Mouse (Mus musculus): Measurements from ENCODE around the gene Fam117a. TPM values are rescaled to one million over a fixed set of nuclear protein-coding genes. Genes with fewer than 3 reads are reported as not detected.

Gene Fam117a
- 1 to 10 TPM; 2.5 to 3.8 TPM for total RNA-seq (2021)

DNA sequence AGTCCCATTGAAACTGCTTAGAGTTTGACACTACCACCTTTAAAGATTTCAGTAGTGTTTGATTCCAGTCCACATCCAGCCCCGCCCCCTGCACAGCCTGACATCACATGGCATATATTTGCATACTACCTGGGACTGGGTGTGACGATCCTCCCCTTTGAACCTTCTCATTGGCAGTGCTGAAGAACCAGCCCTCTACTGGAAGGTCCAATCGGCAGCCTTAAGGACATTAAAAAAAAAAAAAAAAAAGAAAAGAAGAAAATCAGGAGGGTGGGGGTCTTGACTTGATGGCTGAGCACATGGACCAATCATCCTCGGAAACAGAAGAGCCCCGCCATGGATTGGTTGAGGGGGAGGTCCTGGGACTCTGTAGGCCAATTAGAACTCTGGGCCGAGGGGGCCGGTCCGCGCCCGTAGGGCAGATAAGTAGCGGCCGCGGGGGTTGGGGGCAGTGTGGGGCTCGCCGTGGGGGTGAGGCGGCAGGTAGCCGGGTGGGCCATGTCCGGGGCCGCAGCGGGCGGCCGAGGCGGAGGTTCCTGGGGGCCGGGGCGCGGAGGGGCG is at the start of gene Fam117a:
Gene Fam117a (plus strand): TSS at position 451 of the 561 bp plus-strand sequence.
- intact Hi-C loops (cut with DNase I), result no loop called here
- DNase-seq (ENCODE audit: low spot score in 2 of 2), result peak; percentile 70 to 75

DNA sequence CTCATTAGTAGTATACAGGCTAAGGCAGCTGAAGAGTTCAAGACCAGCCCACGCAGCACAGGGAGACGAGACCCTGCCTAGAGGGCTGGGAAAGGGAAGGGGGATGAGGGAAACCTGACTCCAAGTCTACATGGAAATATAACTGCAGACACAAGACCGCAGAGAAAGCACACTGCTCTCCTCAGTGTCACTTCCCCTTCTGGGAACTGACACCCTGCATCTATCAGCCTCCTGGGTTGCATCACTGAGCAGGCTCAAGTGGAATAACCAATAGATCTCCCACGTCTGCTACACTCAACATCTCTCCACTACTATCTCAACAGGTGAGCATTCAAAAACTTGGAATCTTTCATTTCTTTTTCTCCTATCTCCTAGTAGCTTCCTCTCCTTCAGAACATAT is 44.8 kb upstream of the Fam117a start:
- no peak for DNase-seq (ENCODE audit: low spot score in 2 of 2)
- intact Hi-C loops (cut with DNase I), result loop anchor here (2.0 kb wide), 1 partner anchor 33 kb away; no protein-coding TSS in a partner anchor

DNA sequence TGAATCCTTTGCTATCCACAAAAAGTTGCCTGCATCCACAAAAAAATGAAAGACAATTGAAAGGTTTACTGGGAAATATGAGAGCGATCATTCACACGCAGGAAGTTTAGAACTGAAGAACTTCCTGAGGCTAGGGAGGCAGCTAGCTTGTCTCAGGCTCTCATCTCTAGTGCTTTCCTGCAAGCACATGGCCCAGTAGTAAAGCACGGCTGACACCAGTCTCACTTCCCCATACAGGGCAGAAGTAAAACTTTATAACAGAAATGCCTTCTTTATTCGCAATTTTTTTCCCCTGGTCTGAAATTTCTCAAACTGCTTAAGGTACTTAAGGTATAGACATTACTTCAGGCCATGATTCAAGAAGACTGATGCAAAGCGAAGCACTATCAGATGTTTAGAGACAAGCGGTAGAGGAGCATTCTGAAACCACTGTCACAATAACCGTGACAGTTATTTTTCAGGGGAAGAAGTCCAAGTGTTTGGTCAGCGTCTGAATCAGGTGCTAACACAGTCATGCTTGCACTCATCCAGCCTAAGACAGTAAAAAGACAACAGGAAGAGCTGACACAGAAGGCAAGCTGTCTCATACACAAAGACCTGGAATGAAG is 43.7 kb upstream of the Fam117a start:
- intact Hi-C loops (cut with DNase I), result loop anchor here (2.0 kb wide), 1 partner anchor 34 kb away; no protein-coding TSS in a partner anchor

DNA sequence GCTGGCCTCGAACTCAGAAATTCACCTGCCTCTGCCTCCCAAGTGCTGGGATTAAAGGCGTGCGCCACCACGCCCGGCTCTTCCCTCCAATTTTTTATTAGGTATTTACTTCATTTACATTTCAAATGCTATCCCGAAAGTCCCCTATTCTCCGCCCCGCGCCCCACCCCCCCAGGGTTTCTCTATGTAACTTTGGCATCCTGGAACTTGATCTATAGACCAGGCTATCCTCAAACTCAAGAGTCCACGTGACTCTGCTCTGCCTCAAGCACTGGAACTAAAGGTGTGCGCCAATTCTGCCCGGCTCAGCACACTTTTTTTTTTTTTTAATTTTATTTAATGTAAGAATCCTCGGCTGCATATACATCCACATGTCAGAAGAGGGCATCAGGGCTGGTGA is 41.1 kb upstream of the Fam117a start:
- DNase-seq (ENCODE audit: low spot score in 2 of 2), result no peak
- intact Hi-C loops (cut with DNase I), result no loop called here

More for the DNA sequence above, 43.7 kb upstream of the Fam117a start:
- no peak for DNase-seq (ENCODE audit: low spot score in 2 of 2)

DNA sequence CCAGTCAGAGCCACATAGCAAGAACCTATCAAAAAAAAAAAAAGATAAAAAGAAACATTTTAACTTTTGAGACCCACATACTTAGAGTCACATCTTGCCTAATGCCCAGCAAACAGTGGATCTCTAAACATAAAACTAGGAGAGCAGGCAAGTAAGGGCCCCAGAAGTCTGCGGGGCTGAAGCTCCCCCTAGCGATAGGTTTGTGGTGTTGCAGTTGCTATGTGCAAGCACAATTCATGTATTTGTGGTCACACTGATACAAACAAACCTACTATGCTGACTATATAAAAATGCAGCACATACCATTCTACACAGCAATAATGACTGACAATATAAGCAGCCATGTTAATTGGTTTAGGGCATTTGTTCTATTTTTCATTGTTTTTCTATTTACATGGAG is 38.7 kb upstream of the Fam117a start:
- no peak for DNase-seq (ENCODE audit: low spot score in 2 of 2)
- intact Hi-C loops (cut with DNase I), result no loop called here

DNA sequence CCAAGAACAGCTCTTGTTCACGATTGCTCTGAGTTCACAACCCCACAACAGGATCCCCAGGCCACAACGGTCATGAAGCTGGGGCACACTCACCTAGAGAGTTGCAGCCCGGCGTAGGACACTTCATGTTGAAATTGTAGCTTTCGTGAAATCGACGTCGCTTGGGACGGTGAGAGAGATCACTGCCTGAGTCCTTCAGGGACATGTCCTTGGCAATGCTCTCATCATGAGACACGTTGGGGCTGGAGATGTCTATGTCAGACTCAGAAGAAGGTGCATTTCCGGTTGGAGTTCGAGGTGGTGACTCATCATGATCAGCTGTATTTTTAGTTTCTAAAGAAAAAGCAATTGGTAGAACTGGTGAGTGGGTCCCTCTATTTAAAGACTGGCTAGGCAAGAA is 36.9 kb upstream of the Fam117a start:
- intact Hi-C loops (cut with DNase I), result no loop called here
- DNase-seq (ENCODE audit: low spot score in 2 of 2), result peak in 1 of 2 experiments; percentile 22

DNA sequence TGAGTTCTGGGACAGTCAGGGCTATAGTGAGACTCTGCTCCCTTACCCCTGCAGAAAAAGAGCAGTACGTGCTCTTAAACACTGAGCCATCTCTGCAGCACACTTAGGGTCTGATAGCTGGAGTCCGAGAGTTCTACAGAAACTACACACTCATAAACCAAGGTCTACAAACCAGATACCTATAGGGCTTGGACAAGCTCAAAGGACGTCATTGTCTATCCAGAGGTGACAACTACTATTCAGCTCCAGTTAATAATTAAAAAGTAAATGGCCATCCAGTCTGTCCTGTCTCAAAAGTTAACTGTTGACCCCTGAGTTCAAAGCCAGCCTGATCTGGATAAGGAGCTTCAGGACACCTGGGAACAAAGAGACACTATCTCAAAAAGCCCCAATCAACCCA is 35.0 kb upstream of the Fam117a start:
- intact Hi-C loops (cut with DNase I), result no loop called here
- DNase-seq (ENCODE audit: low spot score in 2 of 2), result no peak

DNA sequence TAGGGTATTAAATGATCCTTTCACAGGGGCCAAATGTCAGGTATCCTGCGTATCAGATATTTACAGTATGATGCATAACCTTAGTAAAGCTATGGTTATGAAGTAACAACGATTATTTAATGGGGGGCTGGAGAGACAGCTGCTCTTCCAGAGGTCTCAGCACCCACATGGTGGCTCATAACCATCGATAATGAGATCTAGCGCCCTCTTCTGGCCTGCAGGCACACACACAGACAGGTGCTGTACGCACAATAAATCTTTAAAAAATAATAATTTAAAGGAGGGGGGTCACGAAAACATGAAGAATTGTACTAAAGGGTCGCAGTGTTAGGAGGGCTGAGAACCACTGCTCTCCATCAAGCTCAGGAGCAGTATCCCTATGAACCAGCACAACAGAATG is 31.2 kb upstream of the Fam117a start:
- intact Hi-C loops (cut with DNase I), result no loop called here
- no peak for DNase-seq (ENCODE audit: low spot score in 2 of 2)

DNA sequence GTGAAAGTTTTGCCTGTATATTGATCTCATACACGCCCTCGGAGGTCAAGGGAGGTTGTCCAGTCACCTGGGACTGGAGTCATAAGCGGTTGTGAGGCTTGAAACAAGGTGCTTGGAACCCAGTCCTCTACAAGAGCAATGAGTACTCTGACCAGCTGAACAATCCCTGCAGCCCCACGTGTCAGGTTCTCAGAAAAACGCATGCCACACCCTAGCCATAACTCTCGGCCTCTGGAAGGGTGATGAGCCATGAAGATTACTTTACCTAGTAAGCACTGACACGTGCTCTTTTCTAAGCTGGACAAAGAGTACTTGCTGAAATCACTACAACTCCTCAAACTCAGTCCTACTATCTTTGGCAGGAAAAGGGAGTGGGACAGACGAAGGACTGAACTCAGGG is 29.3 kb upstream of the Fam117a start:
- DNase-seq (ENCODE audit: low spot score in 2 of 2), result no peak
- intact Hi-C loops (cut with DNase I), result no loop called here

DNA sequence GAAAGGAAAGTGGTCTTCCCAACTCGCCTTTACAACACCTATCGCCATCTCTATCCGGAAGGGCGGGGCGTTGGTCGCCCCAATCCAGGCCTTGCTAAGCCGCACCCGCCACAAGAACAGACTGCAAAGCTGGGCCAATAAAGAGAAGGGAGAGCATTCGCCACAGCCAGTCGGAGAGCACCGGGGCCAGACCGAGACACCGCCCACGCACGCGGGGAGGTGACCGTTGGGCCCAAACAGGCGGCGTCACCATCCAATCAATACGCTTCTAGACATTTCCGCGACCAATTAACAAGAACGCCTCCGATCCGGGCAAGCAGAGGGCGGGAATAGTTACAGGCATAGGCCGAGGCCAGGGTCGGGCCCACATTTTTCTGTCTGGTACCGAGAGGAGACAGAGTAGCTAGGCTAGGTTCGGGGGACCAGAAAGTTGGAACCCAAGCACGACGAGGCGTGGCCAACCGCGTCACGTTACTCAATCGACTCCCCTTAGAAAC is 27.3 kb upstream of the Fam117a start:
- intact Hi-C loops (cut with DNase I), result loop anchor here (2.0 to 10.0 kb wide), 2 partner anchors 75 to 215 kb away; partner anchors contain the start of gene Slc35b1

DNA sequence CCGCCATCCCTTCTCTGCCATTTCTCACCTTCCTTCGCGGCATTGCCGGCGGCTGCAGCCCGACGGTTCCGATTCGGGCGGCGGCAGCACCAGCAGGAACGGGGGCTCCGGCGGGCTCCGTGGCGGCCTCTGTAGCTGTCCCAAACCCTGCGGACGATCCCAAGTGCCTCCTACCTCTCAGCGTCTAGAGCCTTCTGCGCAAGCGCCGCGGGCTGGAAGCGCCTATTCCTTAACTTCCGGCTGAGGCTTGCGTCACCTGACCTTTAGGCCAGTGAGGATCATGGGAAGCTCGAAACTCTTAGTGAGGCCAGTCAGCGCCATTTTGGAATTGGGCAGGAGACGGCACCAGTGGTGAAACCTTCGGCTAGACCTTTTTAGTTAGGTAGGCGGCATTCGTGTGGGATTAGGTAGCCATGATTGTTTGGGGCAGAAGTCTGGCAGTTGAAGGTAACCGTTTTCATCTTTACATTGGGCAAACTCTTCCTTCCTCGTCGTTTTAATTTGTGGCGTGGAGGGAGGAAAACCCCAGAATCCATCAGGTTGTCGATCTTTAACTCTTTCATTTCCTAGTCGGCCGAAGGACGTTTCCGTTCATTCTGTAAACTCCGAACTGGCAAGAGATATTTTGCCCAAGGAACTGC is 26.7 kb upstream of the Fam117a start, which contains the start of gene Kat7:
Gene Kat7 (minus strand): TSS at position 240 of the 641 bp plus-strand sequence.
- DNase-seq (ENCODE audit: low spot score in 2 of 2), result peak; percentile 99 to 100
- intact Hi-C loops (cut with DNase I), result loop anchor here (2.0 to 10.0 kb wide), 2 partner anchors 75 to 215 kb away; partner anchors contain the start of gene Slc35b1

More for the DNA sequence above, 27.3 kb upstream of the Fam117a start:
- DNase-seq (ENCODE audit: low spot score in 2 of 2), result peak; percentile 99 to 100

DNA sequence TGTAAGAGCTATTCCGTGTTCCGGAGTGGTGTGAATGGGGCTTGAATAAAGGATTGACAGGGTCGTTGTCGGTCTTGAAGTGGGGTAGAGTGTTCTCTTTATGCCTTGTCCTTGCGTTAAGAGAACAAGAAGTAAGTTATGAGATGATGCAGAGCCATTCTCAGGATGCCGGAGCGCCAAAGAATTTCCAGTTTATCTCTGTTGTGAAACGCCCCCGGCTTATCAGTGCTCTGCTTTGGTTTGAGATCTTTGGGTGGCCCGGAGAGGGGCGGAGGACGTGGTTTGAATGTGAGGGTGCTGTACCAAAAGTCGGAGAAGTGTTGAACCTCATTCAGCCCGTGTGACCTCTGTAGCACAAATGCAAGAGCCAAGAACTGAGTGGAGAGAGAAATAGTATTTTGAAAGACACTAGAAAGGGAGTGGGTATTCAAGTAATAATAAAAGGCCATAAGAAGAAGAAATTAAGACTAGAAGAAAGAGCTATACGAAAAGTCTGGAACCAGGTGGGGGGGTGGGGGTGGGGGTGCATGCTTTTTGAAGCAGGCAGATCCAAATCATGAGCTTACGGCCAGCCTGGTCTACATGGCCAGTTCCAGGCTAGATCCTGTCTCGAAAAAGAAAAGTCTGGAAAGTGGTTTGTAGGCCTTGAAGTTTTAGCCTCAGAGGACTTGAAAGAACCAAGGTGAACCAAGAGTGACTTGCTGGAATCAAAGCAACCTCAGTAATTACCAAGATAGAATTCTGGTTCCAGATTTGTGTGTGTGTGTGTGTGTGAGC is 26.0 kb upstream of the Fam117a start:
- no peak for DNase-seq (ENCODE audit: low spot score in 2 of 2)
- intact Hi-C loops (cut with DNase I), result loop anchor here (2.0 to 10.0 kb wide), 2 partner anchors 74 to 214 kb away; partner anchors contain the start of gene Slc35b1

DNA sequence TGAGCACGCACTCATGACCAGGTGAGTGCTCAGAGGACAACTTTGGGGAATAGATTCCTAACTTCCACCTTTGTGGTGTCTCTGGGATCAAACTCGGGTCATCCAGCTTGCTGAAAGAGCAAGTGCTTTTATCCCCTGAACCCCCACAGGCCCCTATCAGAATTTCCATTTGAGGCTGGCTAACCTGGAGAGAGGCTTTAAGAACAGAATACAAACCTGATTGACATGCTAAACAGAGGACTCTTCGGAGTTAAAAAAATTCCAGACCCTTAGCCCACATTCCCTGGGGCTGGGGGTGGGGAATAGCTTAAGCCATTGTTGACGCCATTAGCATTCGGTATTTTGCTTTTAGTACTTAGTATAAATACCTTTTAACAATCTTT is 25.4 kb upstream of the Fam117a start:
- intact Hi-C loops (cut with DNase I), result loop anchor here (2.0 to 10.0 kb wide), 2 partner anchors 73 to 213 kb away; partner anchors contain the start of gene Slc35b1
- DNase-seq (ENCODE audit: low spot score in 2 of 2), result no peak

DNA sequence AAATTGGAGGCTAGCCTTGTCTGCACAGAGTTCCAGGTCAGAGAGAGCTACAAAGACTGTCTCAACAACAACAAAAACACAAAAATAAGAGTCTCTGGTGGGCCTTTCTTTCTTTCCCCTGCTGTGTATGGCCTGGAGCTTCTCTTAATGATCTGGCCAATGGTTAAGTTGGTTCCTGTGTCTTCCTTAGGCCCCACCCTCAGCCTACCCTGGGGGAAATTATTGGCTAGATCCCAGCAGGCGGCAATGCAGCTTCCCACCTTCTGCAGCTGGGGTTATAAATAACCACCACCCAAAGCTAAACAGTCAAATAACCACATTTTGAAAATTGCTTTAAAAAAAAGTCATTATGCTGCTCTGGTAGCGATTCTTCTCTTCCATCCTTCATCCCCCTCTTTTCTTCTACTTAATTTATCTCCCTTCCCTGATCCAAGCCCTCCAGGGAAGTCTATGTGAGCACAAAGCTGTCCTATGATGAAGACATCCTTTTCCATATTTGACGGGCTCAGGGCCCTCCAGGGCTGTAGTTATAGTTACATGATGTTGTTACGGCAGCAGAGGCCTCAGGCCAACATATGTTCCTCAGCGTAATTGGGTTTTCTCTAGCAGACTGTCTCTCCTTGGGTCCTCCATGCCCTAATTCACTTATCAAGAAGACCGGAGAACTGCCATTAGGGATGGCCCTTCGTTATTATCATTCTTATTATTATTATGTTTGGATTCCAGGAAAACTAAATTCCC is 21.4 kb upstream of the Fam117a start:
- no peak for DNase-seq (ENCODE audit: low spot score in 2 of 2)
- intact Hi-C loops (cut with DNase I), result loop anchor here (10.0 kb wide), 1 partner anchor 209 kb away; no protein-coding TSS in a partner anchor

DNA sequence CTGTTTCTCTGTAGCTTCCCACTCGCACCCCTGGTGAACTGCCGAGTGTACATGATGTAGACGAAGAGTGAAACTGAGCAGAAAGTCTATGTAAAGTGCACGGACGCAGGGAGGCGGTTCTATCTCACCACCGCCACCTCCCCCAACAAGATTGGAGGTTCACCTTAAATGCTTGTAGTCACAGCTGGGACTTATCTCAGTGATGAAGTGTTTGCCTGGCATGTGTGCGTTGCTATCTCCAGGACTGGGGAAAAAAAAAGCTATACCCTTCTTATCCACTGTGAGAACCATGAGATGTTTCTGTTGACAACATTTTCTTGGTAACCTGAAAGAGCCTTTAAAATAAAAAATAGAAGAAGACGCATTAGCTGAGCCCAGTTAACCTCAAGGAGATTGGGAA is 18.7 kb upstream of the Fam117a start:
- no peak for DNase-seq (ENCODE audit: low spot score in 2 of 2)
- intact Hi-C loops (cut with DNase I), result loop anchor here (10.0 kb wide), 1 partner anchor 207 kb away; no protein-coding TSS in a partner anchor

DNA sequence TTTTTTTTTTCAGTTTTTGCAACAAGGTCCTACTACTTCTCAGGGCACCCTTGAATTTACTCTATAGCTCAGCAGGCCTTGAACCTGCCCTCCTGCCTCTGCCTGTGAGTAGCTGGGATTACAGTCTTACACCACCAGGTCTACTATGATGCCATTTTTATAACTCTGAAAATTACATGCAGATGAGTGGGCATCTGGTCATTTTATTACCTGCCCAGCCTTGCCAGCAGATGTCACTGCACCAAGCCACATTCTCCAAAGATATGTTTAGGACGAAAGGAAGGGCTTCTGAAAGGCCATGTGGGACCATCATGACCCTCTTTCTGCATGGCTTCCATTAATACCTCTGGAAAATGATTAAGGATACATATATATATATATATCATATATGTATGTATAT is 17.3 kb upstream of the Fam117a start:
- intact Hi-C loops (cut with DNase I), result loop anchor here (10.0 kb wide), 1 partner anchor 205 kb away; no protein-coding TSS in a partner anchor
- DNase-seq (ENCODE audit: low spot score in 2 of 2), result no peak

DNA sequence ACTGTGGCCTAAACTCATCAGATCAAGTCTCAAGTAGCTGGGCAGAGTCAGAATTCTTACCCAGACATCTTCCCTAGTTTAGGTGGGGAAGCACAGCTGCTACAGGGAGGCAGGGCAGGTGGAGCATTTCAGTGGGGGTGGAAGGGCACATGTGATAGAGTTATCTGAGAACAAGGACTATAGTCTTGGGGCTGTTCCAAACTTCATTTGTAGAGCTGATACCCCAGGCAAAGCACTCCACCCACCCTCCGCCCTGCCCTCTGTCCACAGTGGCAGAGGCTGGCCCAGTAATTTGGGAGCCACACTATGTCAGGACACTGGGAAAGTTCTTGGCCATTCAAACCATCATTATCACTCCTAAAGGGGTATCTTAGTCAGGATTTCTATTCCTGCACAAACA is 16.8 kb upstream of the Fam117a start:
- no peak for DNase-seq (ENCODE audit: low spot score in 2 of 2)
- intact Hi-C loops (cut with DNase I), result no loop called here

DNA sequence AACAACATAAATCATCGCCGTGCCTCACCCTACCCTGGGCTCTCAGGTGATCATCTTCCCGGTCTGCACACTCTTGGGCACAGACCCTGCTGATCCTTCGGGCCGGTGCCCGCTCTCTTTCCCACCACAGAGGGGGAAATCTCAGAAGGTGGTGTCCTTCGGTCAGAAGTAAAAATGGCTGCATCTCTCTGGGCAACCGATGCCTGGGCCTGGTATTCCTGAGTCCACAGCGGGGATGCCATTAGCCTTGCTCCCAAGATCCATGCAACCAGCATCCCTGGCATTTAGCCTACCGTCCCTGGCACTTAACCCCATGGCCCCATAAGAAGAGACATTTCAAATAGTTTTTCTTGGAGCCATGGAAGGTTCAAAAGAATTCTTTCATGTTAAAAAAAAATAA is 12.6 kb upstream of the Fam117a start:
- intact Hi-C loops (cut with DNase I), result no loop called here
- no peak for DNase-seq (ENCODE audit: low spot score in 2 of 2)

DNA sequence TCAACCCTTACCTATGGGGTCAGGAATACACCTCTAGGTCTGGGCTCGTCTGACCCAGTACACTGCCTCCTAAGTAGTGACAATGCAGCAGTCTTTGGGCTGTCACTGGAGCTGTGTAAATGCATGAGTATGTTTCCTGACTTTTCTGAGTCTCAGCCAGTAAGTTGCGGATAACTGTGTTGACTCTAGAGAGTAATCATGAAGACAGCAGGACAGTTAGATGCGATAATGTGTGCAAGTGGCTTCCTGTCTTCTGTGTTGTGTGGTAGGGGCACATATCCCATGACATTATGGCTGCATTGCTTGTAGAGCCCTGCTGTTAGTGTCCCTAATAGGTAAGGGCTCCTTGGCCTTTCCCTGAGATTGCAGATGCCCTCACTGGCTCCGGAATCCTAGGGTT is 11.0 kb upstream of the Fam117a start:
- intact Hi-C loops (cut with DNase I), result no loop called here
- no peak for DNase-seq (ENCODE audit: low spot score in 2 of 2)

Data from left cerebral cortex, postnatal 25 days (tissue).